Mouse (Mus musculus): Measurements from ENCODE around the gene Col27a1.

DNA sequence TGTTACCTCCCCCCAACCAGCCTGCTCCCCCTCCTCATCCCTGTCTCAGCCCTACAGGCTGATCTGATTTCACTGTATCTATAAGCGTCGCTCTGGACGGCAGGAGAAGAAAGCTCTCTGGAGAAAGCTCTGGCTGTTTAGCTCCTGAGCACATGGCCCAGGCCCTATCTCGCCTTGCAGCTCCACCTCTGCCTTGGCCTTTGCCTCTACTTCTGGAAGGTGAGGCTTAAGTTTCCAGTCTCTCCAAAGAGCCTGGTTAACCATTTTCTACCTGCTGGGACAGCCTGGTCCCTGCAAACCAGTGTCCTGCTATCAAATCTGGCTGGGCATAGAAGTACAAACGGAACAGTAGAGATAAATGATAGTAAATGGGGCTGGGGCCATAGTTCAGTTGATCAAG is 22.2 kb upstream of the Col27a1 start:
- TF ChIP-seq CTCF (IDR thresholded peaks at IDR 0.05; ENCODE audit: low read depth, low read length) (no peak), POLR2A (IDR thresholded peaks at IDR 0.05; ENCODE audit: insufficient read depth, low read length) (no peak), EP300 (IDR thresholded peaks at IDR 0.05; ENCODE audit: insufficient read depth, low read depth, low read length) (no peak)

Data from ES-Bruce4 (cell line).